Mouse (Mus musculus) embryonic facial prominence, embryonic 13.5 days (tissue): ENCODE measurements around the gene Rcor1. TPM values are rescaled to one million over a fixed set of nuclear protein-coding genes. Genes with fewer than 3 reads are reported as not detected.

ENCODE experiments used
- ATAC-seq: fragments of 200-750 bp; cut with Nextera tagmentation; 2 replicates; pipeline ENCODE4 v1.8.0; 2017; ENCODE audit warnings: low read depth; ENCODE audit not compliant: insufficient number of reproducible peaks, insufficient read depth, low FRiP score, low TSS enrichment
- H3K27ac ChIP-seq: fragments of 300-500 bp; sonication (generic); 2 replicates; pipeline ENCODE4 v1.5.1; 2015; ENCODE audit warnings: moderate library complexity, mild to moderate bottlenecking, inconsistent platforms
- H3K27me3 ChIP-seq: fragments of 300-500 bp; sonication (generic); 2 replicates; pipeline ENCODE4 v1.6.1; 2015; ENCODE audit warnings: mild to moderate bottlenecking, inconsistent platforms
- H3K36me3 ChIP-seq: fragments of 300-500 bp; sonication (generic); 2 replicates; pipeline ENCODE4 v1.6.1; 2015; ENCODE audit warnings: mild to moderate bottlenecking, inconsistent platforms
- H3K4me1 ChIP-seq: fragments of 300-500 bp; sonication (generic); 2 replicates; pipeline ENCODE4 v1.6.1; 2015; ENCODE audit warnings: inconsistent platforms
- H3K4me2 ChIP-seq: fragments of 300-500 bp; sonication (generic); 2 replicates; pipeline ENCODE4 v1.6.1; 2015; ENCODE audit warnings: moderate library complexity, mild to moderate bottlenecking, inconsistent platforms
- H3K4me3 ChIP-seq: fragments of 300-500 bp; sonication (generic); 2 replicates; pipeline ENCODE4 v1.5.1; 2015; ENCODE audit warnings: mild to moderate bottlenecking, inconsistent platforms
- H3K9ac ChIP-seq: fragments of 300-500 bp; sonication (generic); 2 replicates; pipeline ENCODE4 v1.6.1; 2015; ENCODE audit warnings: mild to moderate bottlenecking, inconsistent platforms
- H3K9me3 ChIP-seq: fragments of 300-500 bp; sonication (generic); 2 replicates; pipeline ENCODE4 v1.6.1; 2016; ENCODE audit warnings: inconsistent platforms
- WGBS: fragments of 180-500 bp; shearing (Covaris S2); methylation state at CpG from one replicate; pipeline ENCODE4 v1.1.7; 2015; ENCODE audit warnings: mixed read lengths; 5-methylcytosine and 5-hydroxymethylcytosine counted together
- polyA plus RNA-seq: library from polyadenylated mRNA; unstranded; fragments of >200 nt; fragmentation: Nextera tagmentation; extraction: Ambion mirVana; gene quantifications from 2 replicates; pipeline ENCODE4 v1.2.1, GENCODE M21; 2015

Rcor1 gene
- polyA plus RNA-seq, 1 experiment from 2014 or later, result 11.6 TPM

DNA sequence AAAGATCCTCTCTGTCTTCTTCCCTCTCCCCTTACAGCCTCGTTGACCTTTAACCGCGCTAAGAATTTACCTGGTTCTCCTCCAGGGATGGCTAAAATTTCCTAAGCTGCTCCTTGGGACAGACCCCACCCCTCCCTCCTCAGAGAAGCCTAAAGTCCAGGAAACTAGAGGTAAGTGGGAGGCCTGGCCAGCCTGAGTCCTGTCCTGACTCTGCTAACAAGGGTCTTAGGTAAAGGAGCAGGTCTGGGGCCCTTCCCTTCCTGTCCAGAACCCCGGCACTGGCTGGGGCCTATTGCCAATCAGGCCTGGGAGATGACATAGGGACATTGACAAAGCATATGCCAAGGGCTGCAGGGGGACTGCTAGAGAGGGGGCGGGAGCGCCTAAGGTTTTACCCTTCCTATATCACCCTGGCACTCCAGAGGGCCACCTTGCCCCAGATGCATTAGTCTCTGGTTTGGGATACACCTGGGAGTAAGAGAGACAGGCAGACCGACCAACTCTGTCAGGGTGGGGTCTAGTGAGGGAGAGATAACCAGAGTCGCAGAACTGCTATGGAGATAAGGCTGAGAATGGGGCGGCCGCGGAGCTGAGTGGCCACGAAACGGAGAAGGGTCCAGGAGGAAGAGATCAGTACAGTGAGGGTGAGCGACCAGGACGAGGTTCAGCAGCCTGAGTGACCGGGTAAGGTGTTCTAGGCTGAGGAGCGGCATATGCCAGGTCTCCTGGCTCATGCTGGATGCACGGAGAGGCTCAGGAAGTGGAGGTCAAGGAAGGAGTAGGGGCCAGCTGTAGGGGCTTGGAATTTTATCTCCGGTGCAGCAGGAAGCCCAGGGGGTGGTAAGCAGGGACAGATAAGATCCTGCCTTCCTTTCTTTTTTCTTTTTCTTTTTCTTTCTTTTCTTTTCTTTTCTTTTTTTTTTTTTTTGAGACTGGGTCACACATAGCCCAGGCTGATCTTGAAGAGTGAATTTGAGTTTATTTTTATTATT, 10.7 kb upstream of the Rcor1 start:
- H3K9me3 ChIP-seq, result no peaks in the 10 kb centered on the region
- no peak overlapping the region for H3K4me2 ChIP-seq
- H3K27me3 ChIP-seq, result no peaks in the 10 kb centered on the region
- H3K27ac ChIP-seq, result no peak overlapping the region
- H3K36me3 ChIP-seq, result no peaks in the 10 kb centered on the region
- 61% methylated on average over 19 of the region's 19 CpGs for WGBS
- H3K9ac ChIP-seq, result no peak overlapping the region
- no peaks in the 10 kb centered on the region for H3K4me1 ChIP-seq
- 0 out of 2 replicates have a peak, but pooled peaks have one; percentile 35 for ATAC-seq
- H3K4me3 ChIP-seq, result no peak overlapping the region

DNA sequence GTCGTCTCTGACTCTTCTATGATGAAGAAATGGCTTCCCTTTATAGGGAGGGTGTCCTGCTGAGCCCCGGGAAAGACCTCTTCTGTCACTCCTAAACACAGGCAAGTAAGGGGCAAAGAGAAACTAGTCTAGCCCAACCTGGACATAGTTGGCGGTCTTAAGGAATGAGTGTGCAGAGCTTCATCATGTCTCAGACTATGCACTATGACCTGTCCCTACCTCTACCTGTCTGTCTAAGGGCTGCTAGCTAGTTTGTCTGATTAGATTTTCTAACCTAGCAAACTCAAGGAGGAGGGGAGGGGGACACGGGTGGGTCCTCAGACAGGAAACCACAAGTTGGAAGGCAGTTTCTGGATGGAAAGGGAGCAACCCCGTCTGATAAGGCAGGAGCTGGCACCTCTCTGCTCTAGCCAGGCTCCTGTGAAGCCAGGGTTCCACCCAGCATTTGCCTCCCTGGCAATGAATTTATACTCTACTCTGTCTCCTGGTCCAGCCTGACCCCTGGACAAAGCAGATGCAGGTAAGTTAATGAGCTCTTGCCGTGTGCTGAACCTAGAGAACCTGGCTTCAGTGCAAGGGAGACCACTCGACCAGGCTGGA, 9.8 kb upstream of the Rcor1 start:
- H3K4me2 ChIP-seq, result no peak overlapping the region
- no peak for ATAC-seq
- H3K4me1 ChIP-seq, result no peaks in the 10 kb centered on the region
- no peak overlapping the region for H3K4me3 ChIP-seq
- H3K9me3 ChIP-seq, result no peaks in the 10 kb centered on the region
- H3K36me3 ChIP-seq, result no peaks in the 10 kb centered on the region
- H3K9ac ChIP-seq, result no peak overlapping the region
- no peaks in the 10 kb centered on the region for H3K27me3 ChIP-seq
- WGBS, result 65% methylated on average over 7 of the region's 7 CpGs
- H3K27ac ChIP-seq, result no peak overlapping the region

DNA sequence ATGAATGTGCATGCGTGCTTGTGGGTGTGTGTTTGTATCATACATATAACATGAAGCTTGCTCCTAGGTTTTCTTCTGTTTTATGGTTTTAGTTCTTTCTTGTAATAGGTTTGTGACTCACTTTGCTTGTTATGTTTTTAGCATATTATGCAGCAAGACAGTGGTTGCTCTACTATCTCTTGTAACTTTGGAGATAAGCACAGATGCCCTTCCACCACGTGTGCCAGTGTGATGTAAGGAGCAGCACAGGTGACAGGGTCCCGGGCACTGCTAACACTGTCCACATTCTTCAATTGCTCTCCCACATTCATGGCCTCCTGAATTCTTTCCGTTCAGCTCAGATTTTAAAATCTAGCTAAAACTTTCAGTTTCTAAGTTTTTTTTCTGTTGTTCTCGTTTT, 6.3 kb upstream of the Rcor1 start:
- WGBS, result 79% methylated on average over 5 of the region's 5 CpGs
- Histone ChIP-seq H3K27me3 (no peaks in the 10 kb centered on the region), H3K4me1 (peaks cover 13% of the 10 kb centered on the region), H3K4me2 (no peak overlapping the region), H3K9me3 (no peaks in the 10 kb centered on the region), H3K9ac (no peak overlapping the region), H3K36me3 (no peaks in the 10 kb centered on the region), H3K27ac (no peak overlapping the region), H3K4me3 (no peak overlapping the region)
- no peak for ATAC-seq

DNA sequence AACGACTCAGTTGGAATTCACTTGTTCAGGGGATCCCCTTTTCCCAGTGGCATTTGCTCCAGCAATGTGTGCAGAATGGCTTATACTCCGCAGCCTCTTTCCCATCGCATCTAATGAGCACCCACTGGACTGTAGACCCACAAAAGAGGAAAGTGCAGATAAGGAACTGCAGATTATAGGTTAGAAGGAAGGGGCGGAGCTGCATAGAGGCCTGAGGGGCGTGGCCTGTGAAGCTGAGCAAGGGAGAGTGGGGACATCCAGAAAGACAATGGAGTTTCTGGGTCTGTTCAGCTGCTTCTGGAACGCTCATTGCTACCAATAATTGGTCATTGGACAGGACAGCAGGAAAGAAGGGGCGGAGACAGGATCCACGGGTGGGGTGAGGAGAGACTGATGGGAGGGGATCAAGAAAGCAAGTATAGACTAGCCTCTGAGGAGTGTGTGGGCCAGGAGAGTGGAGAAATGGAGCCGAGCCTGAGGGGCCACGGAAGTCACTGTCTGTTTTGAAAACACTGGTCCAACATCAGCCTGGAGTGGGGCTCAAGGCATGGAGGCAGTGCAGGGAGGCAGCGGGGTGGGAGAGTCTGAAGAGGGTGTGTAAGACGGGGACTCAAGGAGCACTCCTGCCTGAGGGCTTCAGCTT, 3.8 kb upstream of the Rcor1 start:
- no peak for ATAC-seq
- Histone ChIP-seq H3K9ac (no peak overlapping the region), H3K27ac (no peak overlapping the region), H3K9me3 (no peaks in the 10 kb centered on the region), H3K4me1 (peaks cover 14% of the 10 kb centered on the region), H3K27me3 (no peaks in the 10 kb centered on the region), H3K36me3 (no peaks in the 10 kb centered on the region), H3K4me3 (no peak overlapping the region), H3K4me2 (no peak overlapping the region)
- 53% methylated on average over 12 of the region's 12 CpGs for WGBS

DNA sequence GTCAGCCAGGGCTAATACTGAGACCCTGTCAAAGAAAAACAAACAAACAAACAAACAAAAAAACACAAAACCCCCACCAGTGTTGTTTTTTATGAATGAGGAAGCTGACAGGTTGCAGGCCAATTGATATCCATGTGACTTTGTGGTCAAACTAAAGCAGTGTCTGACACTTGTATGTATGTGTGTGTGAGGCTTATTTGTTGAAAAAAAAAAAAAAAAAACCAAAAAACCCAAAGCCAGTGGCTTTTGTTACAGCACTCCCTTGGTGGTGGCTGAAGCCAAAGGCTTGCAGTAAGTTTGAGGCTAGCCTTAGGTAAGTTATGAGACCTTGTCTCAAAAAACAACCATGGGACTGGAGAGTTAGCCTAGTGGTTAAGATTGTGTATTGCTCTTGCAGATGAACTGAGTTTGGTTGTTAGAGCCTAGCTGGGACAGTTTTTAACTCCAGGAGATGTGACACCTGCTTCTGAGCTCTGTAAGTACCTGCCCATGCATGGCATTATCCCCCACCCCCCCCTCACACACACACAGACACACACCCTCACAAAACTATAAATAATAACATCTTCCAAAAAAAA, 2.9 kb upstream of the Rcor1 start:
- H3K9me3 ChIP-seq, result no peaks in the 10 kb centered on the region
- no peak for ATAC-seq
- peaks cover 24% of the 10 kb centered on the region for H3K4me1 ChIP-seq
- H3K4me2 ChIP-seq, result no peak overlapping the region
- H3K27ac ChIP-seq, result no peak overlapping the region
- H3K36me3 ChIP-seq, result no peaks in the 10 kb centered on the region
- H3K4me3 ChIP-seq, result no peak overlapping the region
- no peaks in the 10 kb centered on the region for H3K27me3 ChIP-seq
- H3K9ac ChIP-seq, result no peak overlapping the region

DNA sequence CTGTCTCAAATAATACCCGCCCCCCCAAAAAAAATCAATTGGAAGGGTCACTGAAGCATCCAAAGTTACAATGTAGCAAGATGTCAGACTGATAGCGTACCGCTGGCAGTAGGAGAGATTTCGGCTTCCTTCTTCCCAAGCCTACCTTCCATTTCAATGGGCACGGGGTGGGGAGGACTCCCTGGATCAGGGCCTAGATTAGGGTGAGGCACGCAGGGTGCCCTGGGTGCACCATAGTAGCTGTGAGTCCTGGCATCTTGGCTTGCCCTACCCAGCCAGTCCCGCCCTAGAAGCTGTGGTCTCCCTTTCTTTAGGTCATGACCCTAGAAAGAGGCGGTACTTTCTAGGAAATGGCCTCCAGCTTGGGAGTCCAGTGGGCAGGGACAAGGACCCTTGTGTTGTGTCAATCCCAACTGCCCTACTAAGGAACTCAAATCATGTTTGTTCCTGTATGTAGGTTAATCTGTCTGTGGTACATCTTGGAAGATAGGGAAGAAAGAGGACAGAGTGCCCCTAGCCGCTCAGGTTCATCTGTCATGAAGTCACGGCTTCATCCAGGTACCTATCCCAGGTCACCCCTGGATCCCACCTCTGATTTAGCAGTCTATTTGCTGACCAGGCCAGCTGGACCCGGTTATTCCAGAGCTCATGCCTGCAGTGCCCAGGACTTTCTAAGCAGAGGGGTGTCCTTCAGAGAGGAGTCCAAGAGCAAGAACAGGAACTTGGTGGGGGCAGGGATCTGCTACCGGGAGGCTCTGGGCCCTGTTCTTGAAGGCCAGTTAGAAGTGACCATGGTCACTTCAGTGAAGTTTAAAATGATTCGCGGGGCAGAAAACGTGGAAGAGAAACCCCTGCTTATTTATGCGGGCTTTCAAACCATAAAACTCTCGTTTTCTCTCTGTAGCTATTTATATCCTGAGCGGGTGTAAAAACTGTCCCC, 1.6 kb upstream of the Rcor1 start:
- 54% methylated on average over 18 of the region's 18 CpGs for WGBS
- no peaks in the 10 kb centered on the region for H3K9me3 ChIP-seq
- no peak for ATAC-seq
- H3K4me1 ChIP-seq, result peaks cover 27% of the 10 kb centered on the region
- H3K9ac ChIP-seq, result peak overlapping the region; percentile 95
- no peaks in the 10 kb centered on the region for H3K27me3 ChIP-seq
- H3K4me2 ChIP-seq, result peak overlapping the region; percentile 88
- H3K36me3 ChIP-seq, result peaks cover 3% of the 10 kb centered on the region
- peak overlapping the region; percentile 98 for H3K4me3 ChIP-seq
- H3K27ac ChIP-seq, result peak overlapping the region; percentile 99

DNA sequence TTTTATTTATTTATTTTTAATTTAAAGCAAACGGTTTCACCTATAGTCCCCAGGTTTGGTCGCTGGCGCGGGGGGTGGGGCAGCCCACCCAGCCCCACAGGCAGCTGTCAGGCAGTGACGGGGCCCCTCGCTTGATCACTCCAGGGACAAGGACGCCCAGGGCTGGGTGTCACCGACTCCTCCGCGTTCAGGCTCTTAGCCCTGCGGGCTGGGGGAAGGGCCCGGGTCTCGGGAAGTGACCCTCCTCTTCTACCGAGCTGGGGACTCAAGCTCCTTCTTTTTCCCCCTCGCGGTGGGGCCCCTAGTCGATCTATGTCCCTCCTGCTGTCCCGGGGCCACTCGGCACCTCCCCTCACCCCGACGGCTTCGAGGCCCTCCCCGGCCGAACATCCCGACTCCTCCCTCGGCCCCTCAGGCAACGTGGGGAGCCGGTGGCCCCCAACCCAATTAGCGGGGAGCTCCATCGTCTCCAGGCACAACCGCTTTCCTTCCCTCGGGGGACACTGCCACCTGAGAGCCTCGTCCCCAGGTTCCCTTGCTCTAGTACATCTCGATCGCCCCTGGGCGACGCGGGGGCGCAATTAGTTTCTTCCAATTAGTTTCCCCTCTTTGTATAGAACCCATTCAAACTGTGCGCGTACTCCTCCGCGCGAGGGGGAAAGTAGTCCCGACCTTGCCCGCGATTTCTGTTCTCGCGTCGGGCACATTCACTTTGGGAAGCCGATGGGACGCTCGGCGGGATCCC, 748 bp upstream of the Rcor1 start:
- peaks cover 27% of the 10 kb centered on the region for H3K4me1 ChIP-seq
- peak; percentile 53 for ATAC-seq
- H3K27me3 ChIP-seq, result no peaks in the 10 kb centered on the region
- peak overlapping the region; percentile 88 for H3K4me2 ChIP-seq
- H3K4me3 ChIP-seq, result peak overlapping the region; percentile 98
- peak overlapping the region; percentile 95 for H3K9ac ChIP-seq
- WGBS, result under 1% methylated on average over 54 of the region's 54 CpGs
- peaks cover 8% of the 10 kb centered on the region for H3K36me3 ChIP-seq
- peak overlapping the region; percentile 99 for H3K27ac ChIP-seq
- no peaks in the 10 kb centered on the region for H3K9me3 ChIP-seq

DNA sequence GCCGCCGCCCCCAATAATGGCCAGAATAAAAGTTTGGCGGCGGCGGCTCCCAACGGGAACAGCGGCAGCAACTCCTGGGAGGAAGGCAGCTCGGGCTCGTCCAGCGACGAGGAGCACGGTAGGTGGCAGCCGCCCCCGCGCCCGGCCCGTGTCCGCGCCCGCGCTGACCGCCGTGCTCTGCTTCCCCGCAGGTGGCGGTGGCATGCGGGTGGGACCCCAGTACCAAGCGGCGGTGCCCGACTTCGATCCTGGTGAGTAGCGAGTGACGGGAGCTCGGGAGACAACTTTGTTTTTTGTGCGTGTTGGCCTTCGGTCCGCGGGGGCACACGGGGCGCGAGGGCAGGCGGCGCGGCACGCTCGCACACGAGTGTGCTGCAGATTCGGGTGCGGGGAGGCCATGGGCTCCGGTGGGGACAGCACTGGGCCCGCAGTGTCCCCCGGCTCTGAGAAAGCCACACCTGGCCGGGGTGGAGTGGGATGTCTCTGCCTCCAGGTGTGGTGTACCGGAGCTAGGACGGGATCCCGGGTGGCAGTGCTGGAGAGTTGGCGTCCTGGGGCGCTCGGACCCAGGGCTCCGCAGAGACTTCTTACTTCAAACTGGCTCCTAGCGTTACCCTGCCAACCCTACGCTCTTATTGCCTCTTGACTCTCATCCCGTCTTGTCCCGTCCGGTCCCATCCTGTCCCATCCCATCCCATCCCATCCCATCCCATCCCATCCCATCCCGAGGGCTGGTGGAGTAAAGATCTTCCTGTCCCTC, 800 bp downstream of the Rcor1 start:
- 0% methylated on average over 64 of the region's 65 CpGs for WGBS
- H3K9ac ChIP-seq, result peak overlapping the region; percentile 95
- no peaks in the 10 kb centered on the region for H3K27me3 ChIP-seq
- H3K4me2 ChIP-seq, result peak overlapping the region; percentile 88
- peaks cover 21% of the 10 kb centered on the region for H3K36me3 ChIP-seq
- no peaks in the 10 kb centered on the region for H3K9me3 ChIP-seq
- ATAC-seq, result no peak
- H3K27ac ChIP-seq, result peak overlapping the region; percentile 99
- peak overlapping the region; percentile 98 for H3K4me3 ChIP-seq
- H3K4me1 ChIP-seq, result peaks cover 27% of the 10 kb centered on the region

DNA sequence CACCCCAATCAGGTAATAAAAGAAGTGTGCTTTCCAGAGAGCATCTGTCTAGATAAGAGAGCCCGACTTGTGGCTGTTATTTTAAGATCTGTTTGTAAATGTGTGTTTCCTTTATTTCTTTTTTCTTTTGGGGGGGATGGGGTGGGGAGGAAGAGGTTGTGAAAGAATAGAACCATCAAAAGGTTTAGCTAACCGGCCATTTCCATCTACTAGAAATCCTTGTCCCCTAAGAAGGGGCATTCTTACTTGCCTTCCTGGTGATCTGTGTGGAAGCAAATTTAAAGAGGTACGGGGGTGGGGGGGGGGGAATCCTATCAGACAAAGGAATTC, 1.3 kb downstream of the Rcor1 start:
- no peak for ATAC-seq
- H3K4me2 ChIP-seq, result peak overlapping the region; percentile 88
- no peaks in the 10 kb centered on the region for H3K27me3 ChIP-seq
- no peaks in the 10 kb centered on the region for H3K9me3 ChIP-seq
- H3K9ac ChIP-seq, result peak overlapping the region; percentile 95
- WGBS, result under 1% methylated on average over 3 of the region's 3 CpGs
- H3K4me3 ChIP-seq, result peak overlapping the region; percentile 98
- H3K27ac ChIP-seq, result no peak overlapping the region
- H3K4me1 ChIP-seq, result peaks cover 24% of the 10 kb centered on the region
- peaks cover 21% of the 10 kb centered on the region for H3K36me3 ChIP-seq

DNA sequence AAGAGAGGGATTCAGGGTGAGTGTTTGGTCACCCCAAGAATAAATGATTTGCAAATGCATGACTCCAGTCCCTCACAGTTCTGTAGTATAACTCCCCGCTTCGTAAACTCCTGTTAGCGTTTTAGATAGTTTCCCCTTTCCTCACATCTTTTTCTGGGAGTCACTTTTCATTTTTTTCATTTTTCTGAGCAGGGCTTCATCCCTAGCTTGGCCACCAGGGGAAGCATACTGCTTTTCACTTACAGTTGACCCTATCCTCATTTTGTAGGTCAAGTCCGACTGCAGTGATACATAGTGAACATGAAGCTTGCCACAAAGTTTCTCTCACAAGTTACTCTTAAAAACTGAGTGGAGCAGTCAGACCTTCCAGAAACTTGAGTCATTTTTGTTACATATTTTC, 2.0 kb downstream of the Rcor1 start:
- peak overlapping the region; percentile 95 for H3K9ac ChIP-seq
- no peaks in the 10 kb centered on the region for H3K9me3 ChIP-seq
- peak overlapping the region; percentile 98 for H3K4me3 ChIP-seq
- WGBS, result 14% methylated on average over 4 of the region's 4 CpGs
- H3K27me3 ChIP-seq, result no peaks in the 10 kb centered on the region
- H3K4me2 ChIP-seq, result peak overlapping the region; percentile 88
- no peak for ATAC-seq
- H3K27ac ChIP-seq, result no peak overlapping the region
- peaks cover 21% of the 10 kb centered on the region for H3K4me1 ChIP-seq
- H3K36me3 ChIP-seq, result peaks cover 21% of the 10 kb centered on the region
